Mouse (Mus musculus) MEL (cell line): ENCODE measurements at regions not wholly inside any gene's neighbourhood (a gene's known extent, or its start where the extent isn't known, plus 50 kb on each side); places are given as distances from the start of the nearest gene placed in this dataset.

Experiments
- DNase-seq: peaks from one replicate; pipeline ENCODE4 v3.0.0; 2011; ENCODE audit warnings: low read depth, low spot score
- H3K27ac ChIP-seq: 2 replicates; pipeline ENCODE4 v1.5.1; 2012; ENCODE audit warnings: low read depth, mild to moderate bottlenecking, control low read depth, low read length, moderate library complexity; ENCODE audit not compliant: control insufficient read depth
- H3K27me3 ChIP-seq, 2 experiments: fragments of 150-350 bp in 1 of 2; sonication (generic) in 1 of 2; 2 replicates each; pipeline ENCODE4 v1.6.1; 2012; ENCODE audit warnings: low read length in 2 of 2, mild to moderate bottlenecking in 2 of 2, improper control_type of control experiment in 1 of 2, moderate library complexity in 1 of 2; ENCODE audit not compliant: insufficient read depth in 2 of 2, control insufficient read depth in 1 of 2
- H3K36me3 ChIP-seq, 2 experiments: 2 replicates each; pipeline ENCODE4 v1.6.1; 2012 to 2014; ENCODE audit warnings: low read length in 2 of 2, improper control_type of control experiment in 1 of 2, inconsistent platforms in 1 of 2, mild to moderate bottlenecking in 1 of 2; ENCODE audit not compliant: insufficient read depth in 2 of 2, control insufficient read depth in 1 of 2
- H3K4me1 ChIP-seq, 2 experiments: fragments of 150-350 bp in 1 of 2; sonication (generic) in 1 of 2; 2 replicates each; pipeline ENCODE4 v1.6.1; 2012; ENCODE audit warnings: low read length in 2 of 2, improper control_type of control experiment in 1 of 2, mild to moderate bottlenecking in 1 of 2; ENCODE audit not compliant: insufficient read depth in 2 of 2, control insufficient read depth in 1 of 2
- H3K4me3 ChIP-seq, 2 experiments: fragments of 150-350 bp in 1 of 2; sonication (generic) in 1 of 2; 2 replicates each; pipeline ENCODE4 v1.5.1; 2012; ENCODE audit warnings: low read depth in 2 of 2, low read length in 2 of 2, mild to moderate bottlenecking in 2 of 2, moderate library complexity in 2 of 2, control low read depth in 1 of 2, improper control_type of control experiment in 1 of 2; ENCODE audit not compliant: control insufficient read depth in 1 of 2, insufficient read depth in 1 of 2
- H3K79me2 ChIP-seq: 2 replicates; pipeline ENCODE4 v1.6.1; 2012; ENCODE audit warnings: mild to moderate bottlenecking, low read length, moderate library complexity; ENCODE audit not compliant: control insufficient read depth, poor library complexity, insufficient read depth
- H3K9ac ChIP-seq: 2 replicates; pipeline ENCODE4 v1.6.1; 2012; ENCODE audit warnings: low read depth, mild to moderate bottlenecking, control low read depth, low read length, moderate library complexity; ENCODE audit not compliant: control insufficient read depth, poor library complexity, severe bottlenecking
- H3K9me3 ChIP-seq: fragments of 150-350 bp; sonication (generic); replicated peaks from 2 replicates; pipeline ENCODE4 v1.6.1; 2012; ENCODE audit warnings: mild to moderate bottlenecking, low read length, improper control_type of control experiment, moderate library complexity; ENCODE audit not compliant: insufficient read depth
- CHD1 ChIP-seq: IDR thresholded peaks from 2 replicates; pipeline ENCODE4 v1.6.1; 2012; ENCODE audit warnings: low read depth, mild to moderate bottlenecking, inconsistent platforms, low read length, improper control_type of control experiment
- CTCF ChIP-seq, 3 experiments: IDR thresholded peaks in 2 of 3; conservative IDR thresholded peaks in 1 of 3; 2 replicates each; pipeline ENCODE4 v1.5.1; 2011 to 2012; ENCODE audit warnings: low read length in 3 of 3, low read depth in 2 of 3, mild to moderate bottlenecking in 2 of 3, improper control_type of control experiment in 1 of 3, inconsistent platforms in 1 of 3, mixed read lengths in 1 of 3, moderate library complexity in 1 of 3; ENCODE audit not compliant: control insufficient read depth in 1 of 3, insufficient read depth in 1 of 3, poor library complexity in 1 of 3, severe bottlenecking in 1 of 3
- E2F4 ChIP-seq: IDR thresholded peaks from 2 replicates; pipeline ENCODE4 v1.6.1; 2011; ENCODE audit warnings: low read depth, low read length, improper control_type of control experiment, borderline replicate concordance
- ELF1 ChIP-seq: IDR thresholded peaks from 2 replicates; pipeline ENCODE4 v1.6.1; 2014; ENCODE audit warnings: low read depth, mild to moderate bottlenecking, inconsistent platforms, low read length, improper control_type of control experiment, moderate library complexity
- EP300 ChIP-seq, 2 experiments: IDR thresholded peaks; 2 replicates each; pipeline ENCODE4 v1.6.1; 2011; ENCODE audit warnings: improper control_type of control experiment in 2 of 2, low read length in 2 of 2, low read depth in 1 of 2, mild to moderate bottlenecking in 1 of 2
- ETS1 ChIP-seq: IDR thresholded peaks from 2 replicates; pipeline ENCODE4 v1.6.1; 2012; ENCODE audit warnings: low read depth, mild to moderate bottlenecking, inconsistent platforms, low read length, improper control_type of control experiment, moderate library complexity
- GABPA ChIP-seq: IDR thresholded peaks from 2 replicates; pipeline ENCODE4 v1.6.1; 2012; ENCODE audit warnings: low read depth, mild to moderate bottlenecking, inconsistent platforms, low read length, improper control_type of control experiment, moderate library complexity
- GATA1 ChIP-seq: IDR thresholded peaks from 2 replicates; pipeline ENCODE4 v1.6.1; 2011; ENCODE audit warnings: low read depth, low read length, improper control_type of control experiment
- JUND ChIP-seq: IDR thresholded peaks from 2 replicates; pipeline ENCODE4 v1.6.1; 2011; ENCODE audit warnings: low read depth, mild to moderate bottlenecking, improper control_type of control experiment, low read length
- MAFK ChIP-seq: IDR thresholded peaks from 2 replicates; pipeline ENCODE4 v1.6.1; 2011; ENCODE audit warnings: low read depth, mild to moderate bottlenecking, low read length, improper control_type of control experiment, borderline replicate concordance
- MAX ChIP-seq: IDR thresholded peaks from 2 replicates; pipeline ENCODE4 v1.6.1; 2011; ENCODE audit warnings: low read length, improper control_type of control experiment
- MAZ ChIP-seq: IDR thresholded peaks from 2 replicates; pipeline ENCODE4 v1.6.1; 2012; ENCODE audit warnings: low read depth, mild to moderate bottlenecking, inconsistent platforms, low read length, improper control_type of control experiment
- MYC ChIP-seq: IDR thresholded peaks from 2 replicates; pipeline ENCODE4 v1.6.1; 2011; ENCODE audit warnings: low read depth, mild to moderate bottlenecking, low read length, improper control_type of control experiment, moderate library complexity
- NELFE ChIP-seq: IDR thresholded peaks from 2 replicates; pipeline ENCODE4 v1.6.1; 2011; ENCODE audit warnings: low read depth, low read length, improper control_type of control experiment
- POLR2AphosphoS2 ChIP-seq: IDR thresholded peaks from 2 replicates; pipeline ENCODE4 v1.6.1; 2011; ENCODE audit warnings: low read length, improper control_type of control experiment
- POLR2AphosphoS5 ChIP-seq: IDR thresholded peaks from 2 replicates; pipeline ENCODE4 v1.6.1; 2012; ENCODE audit warnings: low read depth, borderline replicate concordance, mild to moderate bottlenecking, inconsistent platforms, low read length, moderate library complexity, mixed read lengths
- RAD21 ChIP-seq: IDR thresholded peaks from 2 replicates; pipeline ENCODE4 v1.6.1; 2011; ENCODE audit warnings: mild to moderate bottlenecking, low read depth, low read length, improper control_type of control experiment
- RCOR1 ChIP-seq: IDR thresholded peaks from 2 replicates; pipeline ENCODE4 v1.6.1; 2012; ENCODE audit warnings: low read depth, mild to moderate bottlenecking, inconsistent platforms, low read length, improper control_type of control experiment
- SIN3A ChIP-seq: IDR thresholded peaks from 2 replicates; pipeline ENCODE4 v1.6.1; 2012; ENCODE audit warnings: low read length, improper control_type of control experiment, inconsistent platforms
- SMC3 ChIP-seq: IDR thresholded peaks from 2 replicates; pipeline ENCODE4 v1.6.1; 2011; ENCODE audit warnings: low read depth, low read length, improper control_type of control experiment
- TBP ChIP-seq: IDR thresholded peaks from 2 replicates; pipeline ENCODE4 v1.8.0; 2011; ENCODE audit warnings: low read depth, low read length, improper control_type of control experiment
- USF1 ChIP-seq: IDR thresholded peaks from 2 replicates; pipeline ENCODE4 v1.6.1; 2014; ENCODE audit warnings: low read depth, mild to moderate bottlenecking, inconsistent platforms, low read length, improper control_type of control experiment, moderate library complexity
- ZKSCAN1 ChIP-seq: IDR thresholded peaks from 2 replicates; pipeline ENCODE4 v1.6.1; 2012; ENCODE audit warnings: low read depth, mild to moderate bottlenecking, inconsistent platforms, low read length, improper control_type of control experiment, moderate library complexity

DNA sequence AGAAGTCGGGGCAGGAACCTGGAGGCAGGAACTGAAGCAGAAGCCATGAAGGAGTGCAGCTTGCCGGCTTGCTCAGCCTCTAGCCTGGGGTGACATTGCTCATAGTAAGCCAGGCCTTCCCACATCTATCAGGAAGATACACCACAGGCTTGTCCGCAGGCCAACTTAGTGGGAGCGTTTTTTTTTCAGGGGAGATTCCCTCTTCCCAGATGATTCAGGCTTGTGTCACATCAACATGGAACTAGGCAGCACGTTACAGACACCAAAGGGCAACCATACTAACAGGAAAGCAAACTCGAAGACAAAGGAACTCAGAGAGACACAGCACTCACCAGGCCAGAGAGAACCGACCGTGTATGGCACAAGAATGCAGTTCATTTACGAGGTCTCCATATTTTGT, 98.1 kb upstream of the Tle3 start:
- Histone ChIP-seq H3K36me3 (peaks cover 0 to 7% of the 10 kb centered on the region in 2 experiments; a peak in 2 of 4 replicates), H3K4me1 (peaks cover 2 to 27% of the 10 kb centered on the region in 2 experiments; a peak in 3 of 4 replicates), H3K4me3 (no peak overlapping the region), H3K27ac (no peak overlapping the region), H3K79me2 (no peaks in the 10 kb centered on the region), H3K27me3 (no peaks in the 10 kb centered on the region), H3K9me3 (no peaks in the 10 kb centered on the region), H3K9ac (no peak overlapping the region)
- no peak for DNase-seq
- no peak for TF ChIP-seq ZKSCAN1
- TF ChIP-seq GABPA, result no peak
- no peak for TF ChIP-seq MAFK
- TF ChIP-seq CTCF (IDR thresholded peaks at IDR 0.05 in 2 of 3, conservative IDR thresholded peaks at IDR 0.05 in 1 of 3; ENCODE audit: control insufficient read depth in 1 of 3, insufficient read depth in 1 of 3, low read depth in 2 of 3, low read length in 3 of 3, poor library complexity in 1 of 3, severe bottlenecking in 1 of 3), result no peak
- TF ChIP-seq EP300 (IDR thresholded peaks at IDR 0.05; ENCODE audit: low read depth in 1 of 2, low read length in 2 of 2), result no peak
- no peak for TF ChIP-seq MYC
- TF ChIP-seq RAD21, result no peak
- no peak for TF ChIP-seq NELFE
- TF ChIP-seq TBP, result no peak
- TF ChIP-seq MAZ, result no peak
- no peak for TF ChIP-seq ETS1
- TF ChIP-seq POLR2AphosphoS2, result no peak
- no peak for TF ChIP-seq CHD1
- TF ChIP-seq GATA1, result no peak
- TF ChIP-seq ELF1, result no peak
- TF ChIP-seq JUND, result no peak
- no peak for TF ChIP-seq USF1
- TF ChIP-seq E2F4, result no peak
- no peak for TF ChIP-seq SIN3A
- no peak for TF ChIP-seq POLR2AphosphoS5

DNA sequence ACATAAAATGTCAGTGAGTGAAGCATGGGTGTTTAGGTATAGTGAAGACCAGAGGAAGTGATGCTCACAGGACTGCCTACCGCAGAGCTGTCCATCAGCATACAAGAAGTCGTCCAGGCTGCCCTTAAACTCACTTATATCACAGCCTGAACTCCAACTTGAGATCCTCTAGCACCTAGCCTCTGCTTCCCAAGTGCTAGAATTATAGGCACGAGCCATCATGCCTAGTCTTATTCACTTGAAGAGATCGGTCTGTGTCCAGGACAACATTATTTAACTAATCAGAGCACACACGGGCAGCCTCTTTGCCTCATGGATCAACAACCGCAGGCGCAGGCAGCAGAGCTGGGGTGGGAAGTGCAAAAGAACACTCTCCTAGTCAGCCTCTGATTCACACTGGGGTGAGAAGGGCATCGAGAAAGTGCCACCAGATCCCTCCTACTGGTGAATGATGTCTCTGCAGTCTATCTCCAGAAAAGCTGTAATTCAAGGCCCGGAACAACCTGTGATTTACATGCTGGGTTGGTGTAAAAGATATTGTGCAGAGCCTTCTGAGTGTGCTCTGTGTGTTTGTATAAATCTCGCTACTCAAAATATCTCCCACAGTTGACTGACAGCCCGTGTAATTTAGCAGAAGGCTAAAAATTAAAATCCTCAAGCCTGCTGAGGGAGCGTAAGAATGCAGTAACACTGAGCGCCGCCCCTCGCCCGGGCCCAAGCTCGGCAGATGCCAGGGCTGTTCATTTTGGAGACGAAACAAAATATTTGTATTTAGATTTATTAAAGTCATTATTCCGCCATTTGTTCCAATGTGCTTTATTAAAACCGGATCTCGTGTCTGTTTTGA, 94.6 kb upstream of the Tle3 start:
- H3K27me3 ChIP-seq, result no peaks in the 10 kb centered on the region
- peak; percentile 77 for DNase-seq
- no peak overlapping the region for H3K27ac ChIP-seq
- peak overlapping the region; percentile 15; the same call in 1 of the 2 replicates for H3K9ac ChIP-seq
- peak overlapping the region; percentile 29 to 46 for H3K4me3 ChIP-seq
- no peaks in the 10 kb centered on the region; a peak in 1 of 4 replicates for H3K36me3 ChIP-seq
- H3K9me3 ChIP-seq, result no peaks in the 10 kb centered on the region
- TF ChIP-seq RCOR1 (no peak), RAD21 (peak; percentile 50), MAX (no peak), CTCF (IDR thresholded peaks at IDR 0.05 in 2 of 3, conservative IDR thresholded peaks at IDR 0.05 in 1 of 3; ENCODE audit: control insufficient read depth in 1 of 3, insufficient read depth in 1 of 3, low read depth in 2 of 3, low read length in 3 of 3, poor library complexity in 1 of 3, severe bottlenecking in 1 of 3) (peak; percentile 15 to 56 (median 51); a peak in 5 of 6 replicates), SMC3 (peak; percentile 46)
- H3K79me2 ChIP-seq, result no peaks in the 10 kb centered on the region
- peaks cover 2 to 25% of the 10 kb centered on the region in 2 experiments; a peak in 3 of 4 replicates for H3K4me1 ChIP-seq
